Mouse (Mus musculus) left cerebral cortex, adult 2 months (tissue): ENCODE results near the gene Kat14. TPM values are rescaled to one million over a fixed set of nuclear protein-coding genes. Genes with fewer than 3 reads are reported as not detected.

Source experiments
- DNase-seq, 2 experiments: peaks; one replicate each; pipeline ENCODE4 v3.0.0; 2021 to 2022; ENCODE audit warnings: low spot score in 2 of 2, mixed read lengths in 1 of 2; ENCODE audit errors: extremely low spot score in 1 of 2
- H3K27ac ChIP-seq: fragments of 200-600 bp; 2 replicates; pipeline ENCODE4 v1.8.1; 2022
- H3K4me3 ChIP-seq: fragments of 200-600 bp; 2 replicates; pipeline ENCODE4 v1.8.1; 2022
- CTCF ChIP-seq: fragments of 200-600 bp; IDR thresholded peaks from 2 replicates; pipeline ENCODE4 v1.8.1; 2022; ENCODE audit warnings: antibody characterized with exemption, mild to moderate bottlenecking, moderate library complexity
- intact Hi-C: fragments of 180-260 bp; cut with DNase I; formaldehyde crosslinking; loops from one replicate; pipeline ENCODE4 v1.15.1; 2025
- total RNA-seq, 2 experiments: library from RNA; stranded (reverse); gene quantifications; 2 replicates each; pipeline ENCODE4 v1.2.3; 2021

Gene Kat14
- total RNA-seq, 2 experiments from 2014 or later, result 38.8 to 40.2 TPM

GRCm38 (mm10) chr2:144399531-144399930, 30.7 kb downstream of the Kat14 start:
- no peak for TF ChIP-seq CTCF
- intact Hi-C loops, result no loop called here
- no peak for DNase-seq

GRCm38 (mm10) chr2:144400659-144401058, 31.9 kb downstream of the Kat14 start:
- DNase-seq, result no peak
- TF ChIP-seq CTCF, result no peak
- H3K4me3 ChIP-seq, result no peak overlapping the region
- no peak overlapping the region for H3K27ac ChIP-seq
- intact Hi-C loops, result no loop called here

More at GRCm38 (mm10) chr2:144399531-144399930, 30.7 kb downstream of the Kat14 start:
- Histone ChIP-seq H3K4me3 (no peak overlapping the region), H3K27ac (no peak overlapping the region)

- H3K27ac ChIP-seq, result no peak overlapping the region
- H3K4me3 ChIP-seq, result no peak overlapping the region
- no peak for DNase-seq
- no peak for TF ChIP-seq CTCF
- intact Hi-C loops, result no loop called here
Measured at GRCm38 (mm10) chr2:144409037-144409436, 40.3 kb downstream of the Kat14 start.

- Histone ChIP-seq H3K27ac (no peak overlapping the region; the same call in 1 of the 2 replicates), H3K4me3 (no peak overlapping the region)
- no peak for TF ChIP-seq CTCF
- intact Hi-C loops, result loop anchor here (5.0 kb wide), 1 partner anchor 42 kb away; no protein-coding TSS in a partner anchor
- DNase-seq, result peak in 1 of 2 experiments; percentile 41
Measured at GRCm38 (mm10) chr2:144410603-144411002, 41.8 kb downstream of the Kat14 start.

- intact Hi-C loops, result loop anchor here (2.0 to 5.0 kb wide), 2 partner anchors 26 to 38 kb away; no protein-coding TSS in a partner anchor
- H3K27ac ChIP-seq, result no peak overlapping the region
Measured at GRCm38 (mm10) chr2:144414646-144415045, 45.9 kb downstream of the Kat14 start.

GRCm38 (mm10) chr2:144416859-144417258, 48.1 kb downstream of the Kat14 start:
- Histone ChIP-seq H3K27ac (no peak overlapping the region), H3K4me3 (no peak overlapping the region)
- intact Hi-C loops, result no loop called here
- no peak for TF ChIP-seq CTCF
- DNase-seq, result no peak

More at GRCm38 (mm10) chr2:144414646-144415045, 45.9 kb downstream of the Kat14 start:
- DNase-seq, result peak in 1 of 2 experiments; percentile 27
- H3K4me3 ChIP-seq, result no peak overlapping the region
- TF ChIP-seq CTCF, result no peak

GRCm38 (mm10) chr2:144418062-144418461, 49.3 kb downstream of the Kat14 start:
- no peak for TF ChIP-seq CTCF
- H3K4me3 ChIP-seq, result no peak overlapping the region
- DNase-seq, result no peak
- intact Hi-C loops, result no loop called here
- no peak overlapping the region for H3K27ac ChIP-seq

- TF ChIP-seq CTCF, result no peak
- Histone ChIP-seq H3K27ac (no peak overlapping the region), H3K4me3 (no peak overlapping the region)
- no peak for DNase-seq
- intact Hi-C loops, result no loop called here
Measured at GRCm38 (mm10) chr2:144422094-144422675, 53.4 kb downstream of the Kat14 start.

GRCm38 (mm10) chr2:144425761-144426160, 57.0 kb downstream of the Kat14 start:
- TF ChIP-seq CTCF, result no peak
- no peak for DNase-seq
- intact Hi-C loops, result no loop called here
- no peak overlapping the region for H3K27ac ChIP-seq
- no peak overlapping the region for H3K4me3 ChIP-seq

DNA sequence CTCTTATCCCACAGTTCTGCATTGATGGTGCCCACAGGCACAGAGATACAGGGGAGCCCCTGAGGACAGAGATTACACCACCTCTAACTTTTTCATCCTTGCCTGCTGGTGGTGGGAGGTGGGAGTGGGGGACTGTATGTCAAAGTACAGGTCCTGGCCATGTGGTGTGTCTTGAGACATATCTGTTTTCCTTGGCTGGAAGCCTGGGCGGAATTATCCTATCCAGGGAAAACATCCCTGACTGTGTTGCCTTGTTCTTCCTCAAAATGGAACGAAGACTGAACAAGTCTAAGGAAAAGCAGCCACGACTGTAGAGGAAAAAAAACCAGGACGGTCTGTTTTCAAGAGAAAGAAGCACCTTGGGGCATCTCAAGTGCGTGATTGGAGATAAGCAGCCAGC, 59.1 kb downstream of the Kat14 start:
- Histone ChIP-seq H3K27ac (no peak overlapping the region), H3K4me3 (no peak overlapping the region)
- intact Hi-C loops, result no loop called here
- TF ChIP-seq CTCF, result no peak
- no peak for DNase-seq

GRCm38 (mm10) chr2:144428659-144429058, 59.9 kb downstream of the Kat14 start:
- intact Hi-C loops, result no loop called here
- no peak overlapping the region for H3K4me3 ChIP-seq
- no peak for TF ChIP-seq CTCF
- no peak for DNase-seq
- no peak overlapping the region for H3K27ac ChIP-seq

- no peak overlapping the region for H3K27ac ChIP-seq
- DNase-seq, result no peak
- intact Hi-C loops, result no loop called here
- H3K4me3 ChIP-seq, result no peak overlapping the region
- TF ChIP-seq CTCF, result no peak
Measured at GRCm38 (mm10) chr2:144429171-144429570, 60.4 kb downstream of the Kat14 start.

GRCm38 (mm10) chr2:144431286-144431825, 62.6 kb downstream of the Kat14 start:
- no peak for TF ChIP-seq CTCF
- DNase-seq, result no peak
- intact Hi-C loops, result no loop called here

More at GRCm38 (mm10) chr2:144431286-144431825, 62.6 kb downstream of the Kat14 start:
- Histone ChIP-seq H3K4me3 (no peak overlapping the region), H3K27ac (no peak overlapping the region)
